Mouse (Mus musculus) forebrain, embryonic 10.5 days (tissue): ENCODE measurements around the gene Hopx. TPM values are rescaled to one million over a fixed set of nuclear protein-coding genes. Genes with fewer than 3 reads are reported as not detected.
"Not testable (repeated sequence)": the region's sequence is repeated elsewhere in the genome, so short reads cannot be mapped to it uniquely, and the experiment has no call there.

Experiments
- DNase-seq: peaks from one replicate; pipeline ENCODE4 v3.0.0-alpha.2; 2017; ENCODE audit warnings: low spot score; ENCODE audit errors: extremely low spot score
- H3K27ac ChIP-seq: fragments of 300-500 bp; sonication (generic); 2 replicates; pipeline ENCODE4 v1.5.1; 2016; ENCODE audit warnings: mild to moderate bottlenecking
- H3K27me3 ChIP-seq: fragments of 300-500 bp; sonication (generic); 2 replicates; pipeline ENCODE4 v1.6.1; 2016; ENCODE audit warnings: mild to moderate bottlenecking; ENCODE audit not compliant: poor library complexity, severe bottlenecking
- H3K36me3 ChIP-seq: fragments of 300-500 bp; sonication (generic); replicated peaks from 2 replicates; pipeline ENCODE4 v1.6.1; 2016; ENCODE audit warnings: mild to moderate bottlenecking, moderate library complexity
- H3K4me1 ChIP-seq: fragments of 300-500 bp; sonication (generic); 2 replicates; pipeline ENCODE4 v1.6.1; 2016
- H3K4me3 ChIP-seq: fragments of 300-500 bp; sonication (generic); 2 replicates; pipeline ENCODE4 v1.5.1; 2016; ENCODE audit warnings: mild to moderate bottlenecking, moderate library complexity
- H3K9me3 ChIP-seq: fragments of 300-500 bp; sonication (generic); 2 replicates; pipeline ENCODE4 v1.6.1; 2016; ENCODE audit warnings: mild to moderate bottlenecking, moderate library complexity
- WGBS: fragments of 180-500 bp; shearing (Covaris S2); methylation state at CpG from one replicate; pipeline ENCODE4 v1.1.7; 2016; 5-methylcytosine and 5-hydroxymethylcytosine counted together
- polyA plus RNA-seq: library from polyadenylated mRNA; unstranded; fragments of >200 nt; fragmentation: Nextera tagmentation; extraction: Ambion mirVana; gene quantifications from 2 replicates; pipeline ENCODE4 v1.2.1, GENCODE M21; 2016

Gene Hopx
- polyA plus RNA-seq, 1 experiment from 2014 or later, result 0.55 TPM

DNA sequence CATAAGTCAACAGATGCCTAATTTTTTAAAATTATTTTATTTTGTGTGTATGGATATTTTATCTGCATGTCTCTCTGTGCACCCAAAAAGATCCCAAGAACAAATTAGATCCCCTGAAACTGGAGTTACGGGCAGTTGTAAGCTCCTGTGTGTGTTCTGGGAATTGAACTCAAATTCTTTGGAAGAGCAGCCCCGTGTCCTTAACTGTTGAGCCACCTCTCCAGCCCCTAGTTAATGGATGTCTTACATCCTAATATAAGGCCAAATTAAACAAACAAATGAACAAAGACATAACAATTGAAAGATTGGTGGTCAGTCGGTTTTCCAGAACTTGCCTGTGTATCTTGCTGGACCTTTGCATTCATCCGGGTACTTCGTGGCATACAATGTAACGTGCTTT lies 6.1 kb downstream of the Hopx start:
- H3K27me3 ChIP-seq, result peaks cover 73% of the 10 kb centered on the region

DNA sequence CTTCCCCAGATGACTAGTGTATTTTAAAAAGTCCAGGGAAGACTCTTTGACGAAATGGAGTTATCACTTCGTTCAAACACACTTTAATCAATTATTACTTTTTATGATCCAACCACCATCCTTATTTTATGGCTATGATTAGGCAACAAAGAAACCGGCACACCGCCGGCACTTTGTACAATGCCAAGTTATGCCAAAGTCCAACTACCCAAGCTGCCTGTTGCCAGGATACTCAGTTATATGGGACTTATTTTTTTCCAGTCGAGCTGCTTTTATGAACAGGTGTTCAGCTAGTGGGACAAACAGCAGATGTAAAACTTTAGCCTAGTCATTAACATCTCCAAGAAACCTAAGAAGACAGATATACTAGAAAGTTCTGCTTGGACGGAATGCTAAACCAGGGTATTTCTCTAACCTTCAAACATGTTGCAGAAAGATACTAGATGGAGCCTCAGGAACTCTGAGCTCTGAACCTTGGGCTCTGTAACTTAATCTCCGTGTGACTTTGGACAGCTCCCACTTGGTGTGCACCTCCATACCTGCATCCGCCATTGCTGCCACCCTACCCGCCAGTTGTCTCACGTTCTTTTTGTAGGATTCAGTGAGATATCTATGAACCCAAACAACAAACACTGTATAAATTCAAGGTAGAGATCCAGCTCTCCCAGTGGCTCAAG lies 7.6 kb downstream of the Hopx start:
- 89% methylated on average over 11 of the region's 11 CpGs for WGBS
- H3K27me3 ChIP-seq, result peaks cover 70% of the 10 kb centered on the region

More for the DNA sequence above, 6.1 kb downstream of the Hopx start:
- 94% methylated on average over 6 of the region's 6 CpGs for WGBS
- no peak overlapping the region for H3K27ac ChIP-seq
- no peak for DNase-seq
- H3K9me3 ChIP-seq, result no peaks in the 10 kb centered on the region; the same call in 1 of the 2 replicates
- H3K36me3 ChIP-seq, result no peaks in the 10 kb centered on the region
- peaks cover 18% of the 10 kb centered on the region for H3K4me1 ChIP-seq
- H3K4me3 ChIP-seq, result no peak overlapping the region

DNA sequence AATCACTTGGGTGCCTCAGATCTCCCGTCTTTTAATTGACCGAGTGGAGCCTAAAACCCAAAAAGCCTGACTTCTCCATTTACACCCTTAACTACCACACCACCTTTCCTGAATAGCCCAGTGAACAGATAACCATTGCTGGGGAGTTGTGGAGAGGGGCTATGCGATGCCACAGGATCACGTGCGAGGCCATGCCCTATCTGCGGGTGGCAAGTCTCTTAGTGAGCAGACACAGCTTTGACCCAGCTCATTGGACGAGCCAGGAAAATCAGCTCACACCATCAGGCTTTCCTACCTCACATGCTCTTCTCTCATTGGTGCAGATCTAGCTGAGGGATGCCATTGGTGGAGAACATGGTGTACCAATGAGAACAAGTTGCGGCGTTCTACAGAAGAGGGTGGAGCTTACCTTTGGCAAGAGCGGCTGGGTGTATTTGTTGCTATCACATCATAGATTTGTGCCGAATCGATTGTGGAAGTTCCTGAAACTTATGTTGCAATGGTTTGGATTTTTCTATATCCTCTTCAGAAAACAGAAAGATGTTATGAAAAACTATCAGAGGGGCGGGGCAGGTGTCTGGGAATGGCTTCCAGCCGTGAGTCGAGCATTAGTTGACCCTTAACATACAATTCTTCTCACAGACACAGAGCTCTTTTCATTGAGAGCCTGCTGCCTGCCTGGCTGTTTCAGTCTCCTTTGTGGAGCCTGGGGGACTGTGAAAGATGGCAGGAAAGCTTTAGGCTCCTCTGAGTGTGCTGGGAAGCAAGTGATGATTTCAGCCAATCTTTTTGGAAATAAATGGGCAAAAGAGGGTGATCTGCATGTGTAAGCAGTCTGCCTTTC lies 12.2 kb downstream of the Hopx start:
- Histone ChIP-seq H3K4me3 (no peak overlapping the region), H3K9me3 (no peaks in the 10 kb centered on the region), H3K27me3 (peaks cover 86% of the 10 kb centered on the region), H3K27ac (peak overlapping the region; percentile 45), H3K36me3 (no peaks in the 10 kb centered on the region), H3K4me1 (peaks cover 43% of the 10 kb centered on the region)
- DNase-seq, result no peak
- 75% methylated on average over 15 of the region's 15 CpGs for WGBS

More for the DNA sequence above, 7.6 kb downstream of the Hopx start:
- Histone ChIP-seq H3K27ac (no peak overlapping the region), H3K4me3 (no peak overlapping the region), H3K4me1 (peaks cover 32% of the 10 kb centered on the region), H3K36me3 (no peaks in the 10 kb centered on the region), H3K9me3 (no peaks in the 10 kb centered on the region; the same call in 1 of the 2 replicates)
- no peak for DNase-seq

DNA sequence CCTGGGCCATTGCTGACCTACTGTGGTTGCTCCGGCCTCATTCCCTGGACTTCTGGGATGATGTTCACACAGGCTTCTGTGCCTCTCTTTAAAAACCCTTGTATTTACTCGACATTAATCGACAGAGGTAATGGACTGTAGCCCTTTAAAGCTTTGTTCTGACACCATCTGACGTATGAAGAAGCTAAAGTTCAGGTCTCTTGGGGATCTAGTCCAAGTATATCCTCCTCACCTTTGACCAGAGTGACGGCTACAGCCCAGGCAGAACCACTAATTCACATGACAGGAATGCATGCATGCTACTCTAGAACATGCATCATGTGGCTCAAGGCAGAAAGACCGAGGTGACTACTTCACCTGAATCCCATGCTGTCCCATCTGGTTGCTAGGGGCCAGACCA lies 14.2 kb downstream of the Hopx start:
- WGBS, result 90% methylated on average over 6 of the region's 6 CpGs
- peaks cover 92% of the 10 kb centered on the region for H3K27me3 ChIP-seq
- no peak overlapping the region for H3K4me3 ChIP-seq
- H3K4me1 ChIP-seq, result peaks cover 55% of the 10 kb centered on the region
- no peaks in the 10 kb centered on the region for H3K36me3 ChIP-seq
- no peaks in the 10 kb centered on the region for H3K9me3 ChIP-seq
- DNase-seq, result no peak
- no peak overlapping the region for H3K27ac ChIP-seq

DNA sequence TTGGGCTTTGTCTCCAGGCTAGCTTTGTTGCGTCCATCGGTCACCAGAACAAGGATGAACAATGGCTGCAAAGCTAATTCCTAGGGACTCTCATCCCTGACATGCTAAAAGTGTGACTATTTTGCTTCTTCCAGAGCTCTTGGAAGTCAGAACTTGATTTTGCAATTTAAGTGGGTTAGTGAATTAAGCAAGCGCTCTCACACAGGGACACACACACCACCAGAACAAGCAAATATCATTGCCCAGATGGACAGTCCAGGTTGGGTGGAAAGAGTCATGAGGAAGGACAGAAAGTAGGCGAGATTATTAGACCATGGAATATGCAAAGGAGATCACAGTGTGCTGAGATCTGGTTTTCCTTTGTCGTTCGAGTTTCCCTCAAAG lies 14.9 kb downstream of the Hopx start:
- no peak for DNase-seq
- H3K27me3 ChIP-seq, result peaks cover 92% of the 10 kb centered on the region

DNA sequence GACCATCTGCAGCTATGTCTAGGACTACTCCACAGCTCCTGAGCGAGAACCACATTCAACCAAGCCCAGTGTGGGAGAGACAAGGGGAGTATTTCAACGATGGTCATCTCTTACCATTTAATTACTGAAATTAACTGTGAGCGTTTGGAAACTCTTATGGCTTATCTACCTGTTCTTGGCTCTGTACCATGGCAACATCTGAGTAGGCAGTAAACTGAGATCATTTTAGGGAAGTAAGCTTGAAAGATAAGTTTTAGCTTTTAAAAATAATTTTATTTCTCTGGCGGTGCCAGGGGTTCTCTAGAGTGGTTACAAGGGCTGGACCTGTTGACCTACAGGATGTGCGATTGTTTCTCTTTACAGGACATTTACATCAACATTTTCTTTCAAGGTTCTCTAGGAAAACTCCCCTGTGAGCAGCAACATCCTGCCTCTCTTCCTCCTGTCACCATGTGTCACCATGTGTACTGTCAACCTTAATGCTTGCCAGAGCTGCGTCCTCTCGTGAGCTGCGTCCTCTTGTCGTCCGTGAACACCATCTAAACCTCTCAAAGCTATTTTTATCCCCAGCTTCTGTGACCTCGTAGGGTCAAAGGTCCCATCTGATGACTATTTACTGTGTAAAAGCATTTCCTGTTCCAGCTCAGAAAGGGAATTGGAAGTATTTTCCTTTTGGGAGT lies 15.5 kb downstream of the Hopx start:
- Histone ChIP-seq H3K27me3 (peaks cover 92% of the 10 kb centered on the region), H3K4me3 (no peak overlapping the region), H3K9me3 (no peaks in the 10 kb centered on the region), H3K36me3 (no peaks in the 10 kb centered on the region), H3K27ac (no peak overlapping the region), H3K4me1 (peaks cover 55% of the 10 kb centered on the region)
- DNase-seq, result no peak
- WGBS, result 75% methylated on average over 11 of the region's 11 CpGs

More for the DNA sequence above, 14.9 kb downstream of the Hopx start:
- Histone ChIP-seq H3K4me1 (peaks cover 55% of the 10 kb centered on the region), H3K27ac (no peak overlapping the region), H3K9me3 (no peaks in the 10 kb centered on the region), H3K36me3 (no peaks in the 10 kb centered on the region), H3K4me3 (no peak overlapping the region)
- WGBS, result 81% methylated on average over 6 of the region's 6 CpGs

DNA sequence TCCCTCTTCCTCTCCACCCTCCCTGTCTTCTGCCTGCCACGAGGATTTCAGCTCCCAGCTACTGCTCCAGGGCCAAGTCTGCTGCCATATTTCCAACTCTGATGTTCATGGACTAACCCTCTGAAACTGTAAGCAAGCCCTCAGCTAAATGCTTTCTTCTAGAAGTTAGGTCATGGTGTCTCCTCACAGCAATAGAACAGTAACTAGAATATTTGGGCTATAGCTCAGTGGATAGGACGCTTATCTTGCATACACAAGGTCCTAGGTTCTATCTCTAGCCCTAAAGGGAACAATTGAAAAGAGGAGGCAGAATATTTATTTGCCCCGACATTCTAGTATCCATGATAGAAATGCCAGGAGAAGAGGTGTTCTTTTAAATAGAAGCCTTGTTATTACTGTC lies 16.0 kb downstream of the Hopx start:
- Histone ChIP-seq H3K4me3 (no peak overlapping the region), H3K27ac (no peak overlapping the region), H3K4me1 (peaks cover 60% of the 10 kb centered on the region), H3K9me3 (no peaks in the 10 kb centered on the region), H3K36me3 (no peaks in the 10 kb centered on the region), H3K27me3 (peaks cover 92% of the 10 kb centered on the region)
- DNase-seq, result no peak
- 90% methylated on average over 3 of the region's 3 CpGs for WGBS

DNA sequence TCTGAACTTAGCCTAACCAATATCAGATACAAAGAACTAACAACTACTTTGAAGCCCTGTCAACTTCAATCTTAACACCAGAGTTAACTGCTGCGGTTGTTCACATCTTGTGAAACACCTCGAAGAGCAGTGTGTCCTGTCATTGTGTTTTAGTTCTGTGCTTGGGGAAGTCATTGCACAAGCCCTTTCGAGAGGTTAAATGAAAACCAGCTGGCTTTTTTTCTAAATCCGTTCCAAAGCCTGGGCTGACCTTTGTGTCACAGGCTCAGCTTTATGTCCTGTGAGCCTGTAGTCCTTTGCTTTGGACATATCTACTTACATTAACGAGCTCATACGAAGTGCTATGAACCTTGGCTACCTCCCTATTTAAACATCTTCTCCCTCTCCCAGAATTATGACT lies 17.2 kb downstream of the Hopx start:
- no peak for DNase-seq
- peaks cover 55% of the 10 kb centered on the region for H3K4me1 ChIP-seq
- H3K9me3 ChIP-seq, result no peaks in the 10 kb centered on the region
- H3K27ac ChIP-seq, result no peak overlapping the region
- no peak overlapping the region for H3K4me3 ChIP-seq
- H3K27me3 ChIP-seq, result peaks cover 96% of the 10 kb centered on the region
- WGBS, result 31% methylated on average over 6 of the region's 6 CpGs
- H3K36me3 ChIP-seq, result no peaks in the 10 kb centered on the region

DNA sequence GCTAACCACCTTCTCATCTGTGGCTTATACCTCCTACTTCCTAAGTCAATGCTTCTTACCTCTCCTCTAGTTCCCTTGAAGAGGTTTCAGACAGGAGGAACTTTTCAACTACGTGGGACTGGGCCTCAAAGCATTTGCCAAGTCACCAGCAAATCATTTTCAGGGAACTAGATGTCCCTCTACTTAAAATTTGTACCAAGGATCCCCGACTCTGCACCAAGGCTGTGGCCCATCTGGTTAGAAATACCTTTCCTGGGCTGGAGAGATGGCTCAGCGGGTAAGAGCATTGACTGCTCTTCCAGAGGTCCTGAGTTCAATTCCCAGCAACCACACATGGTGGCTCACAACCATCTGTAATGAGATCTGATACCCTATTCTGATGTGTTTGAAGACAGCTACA lies 18.7 kb downstream of the Hopx start:
- not testable (repeated sequence) for H3K27ac ChIP-seq, DNase-seq, H3K36me3 ChIP-seq, H3K9me3 ChIP-seq, H3K4me3 ChIP-seq
- WGBS, result 88% methylated on average over 3 of the region's 3 CpGs
- H3K27me3 ChIP-seq, result peaks cover 99% of the 10 kb centered on the region
- H3K4me1 ChIP-seq, result peaks cover 60% of the 10 kb centered on the region

DNA sequence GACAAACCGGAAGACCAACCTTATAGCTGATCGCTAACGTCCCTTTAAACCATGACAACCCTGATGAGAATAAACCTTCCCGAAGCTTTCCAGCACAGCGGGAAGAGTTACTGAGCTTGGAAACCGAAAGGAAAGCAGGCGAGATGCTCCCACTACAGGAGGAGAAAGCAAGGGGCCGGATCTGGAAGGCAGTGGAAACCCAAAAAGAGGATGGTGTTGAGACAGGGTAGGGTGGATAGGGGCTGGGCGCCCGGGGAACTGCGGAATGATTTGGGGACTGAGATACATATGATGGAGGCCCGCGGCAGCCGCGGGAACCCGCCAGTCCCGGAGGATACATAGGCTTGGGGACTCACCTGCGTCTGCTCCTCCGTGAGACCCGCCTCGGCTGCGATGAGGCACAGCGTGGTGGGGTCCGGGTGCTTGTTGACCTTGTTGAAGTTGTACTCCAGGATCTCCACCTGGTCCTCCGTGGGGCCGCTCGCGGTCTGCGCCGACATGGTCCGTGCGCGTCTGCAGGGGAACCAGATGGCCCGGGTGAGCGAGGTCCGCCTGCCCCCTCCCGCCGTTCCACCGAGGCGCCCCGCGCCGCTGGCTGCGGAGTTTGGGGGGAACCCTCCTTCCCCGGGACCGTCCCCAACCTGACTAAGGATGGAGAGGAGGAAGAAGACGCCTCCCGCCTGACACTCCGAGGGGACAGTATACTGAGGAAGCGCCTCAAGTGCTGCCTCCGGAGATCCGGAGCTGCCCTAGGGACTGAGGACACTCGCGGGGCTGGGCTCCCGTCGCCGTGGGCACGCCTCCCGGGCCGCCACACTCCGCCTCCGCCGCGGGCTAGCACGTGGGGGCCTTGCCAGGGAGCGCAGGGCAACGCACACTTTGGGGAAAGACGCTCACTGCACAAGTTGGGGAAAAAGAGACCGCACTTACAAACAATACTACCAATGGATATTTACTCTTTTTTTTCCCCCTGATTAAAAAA lies 20.1 kb downstream of the Hopx start:
- WGBS, result under 1% methylated on average over 69 of the region's 69 CpGs
- no peaks in the 10 kb centered on the region for H3K9me3 ChIP-seq
- no peaks in the 10 kb centered on the region for H3K36me3 ChIP-seq
- peak overlapping the region; percentile 73 for H3K4me3 ChIP-seq
- peak; percentile 55 for DNase-seq
- peak overlapping the region; percentile 83 for H3K27ac ChIP-seq
- peaks cover 74% of the 10 kb centered on the region for H3K4me1 ChIP-seq
- peaks cover 86% of the 10 kb centered on the region for H3K27me3 ChIP-seq

DNA sequence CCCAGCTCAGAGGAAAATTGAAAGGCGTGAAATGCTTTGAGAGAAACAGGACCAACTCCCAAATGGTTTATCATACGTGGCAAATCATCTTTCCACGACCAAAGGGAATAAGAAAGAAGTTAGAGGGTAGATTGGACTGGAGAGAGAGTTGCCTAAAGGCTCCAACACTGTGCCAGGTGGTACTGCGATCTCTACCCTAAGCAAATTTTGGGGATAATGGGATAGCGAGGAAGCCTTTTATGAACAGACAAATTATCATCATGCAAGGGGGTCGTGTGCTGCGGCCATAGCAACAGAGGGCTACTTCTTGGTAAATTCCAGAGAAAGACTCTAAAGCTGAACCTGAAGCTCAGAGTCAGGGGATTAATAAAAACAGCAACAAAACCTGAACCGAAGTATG lies 21.0 kb downstream of the Hopx start:
- H3K27ac ChIP-seq, result peak overlapping the region; percentile 83; the same call in 1 of the 2 replicates
- no peaks in the 10 kb centered on the region for H3K9me3 ChIP-seq
- peaks cover 82% of the 10 kb centered on the region for H3K27me3 ChIP-seq
- H3K4me1 ChIP-seq, result peaks cover 79% of the 10 kb centered on the region
- WGBS, result 34% methylated on average over 8 of the region's 8 CpGs
- H3K4me3 ChIP-seq, result peak overlapping the region; percentile 73
- no peaks in the 10 kb centered on the region for H3K36me3 ChIP-seq
- DNase-seq, result no peak

DNA sequence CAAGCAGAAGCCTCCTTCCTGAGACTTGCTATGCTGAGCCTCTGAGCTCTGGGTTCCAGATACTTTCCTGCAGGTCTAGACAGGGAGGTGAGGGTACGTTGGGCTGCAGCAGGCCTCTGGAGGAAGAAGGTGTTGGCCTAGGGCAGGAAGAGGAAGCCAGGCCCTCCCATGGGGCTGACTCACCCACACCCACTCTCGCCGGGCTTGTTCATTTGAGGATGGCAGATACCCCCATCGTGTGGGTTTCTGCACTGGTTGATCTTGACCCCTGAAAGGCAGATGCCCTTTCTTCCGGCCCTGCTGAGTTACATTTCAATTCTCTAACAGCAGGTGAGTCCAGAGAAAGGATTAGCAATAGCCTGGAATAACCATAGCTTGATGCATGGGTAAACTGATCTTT lies 22.4 kb downstream of the Hopx start:
- Histone ChIP-seq H3K27ac (no peak overlapping the region), H3K4me1 (peaks cover 72% of the 10 kb centered on the region), H3K36me3 (no peaks in the 10 kb centered on the region), H3K9me3 (no peaks in the 10 kb centered on the region), H3K4me3 (no peak overlapping the region), H3K27me3 (peaks cover 82% of the 10 kb centered on the region)
- DNase-seq, result no peak
- 78% methylated on average over 5 of the region's 5 CpGs for WGBS
